Mouse (Mus musculus) brain, embryonic 14.5 days (tissue): ENCODE measurements around the gene Chac2. TPM values are rescaled to one million over a fixed set of nuclear protein-coding genes. Genes with fewer than 3 reads are reported as not detected.

Experiments used
- DNase-seq: peaks from one replicate; pipeline ENCODE4 v3.0.0-alpha.2; 2011; ENCODE audit warnings: low read depth
- CTCF ChIP-seq: fragments of 200-500 bp; IDR thresholded peaks from 2 replicates; pipeline ENCODE4 v1.5.1; 2012; ENCODE audit warnings: inconsistent platforms, mild to moderate bottlenecking, moderate library complexity, borderline replicate concordance; ENCODE audit not compliant: insufficient read depth, insufficient read length; ENCODE audit errors: extremely low read depth
- POLR2A ChIP-seq: fragments of 200-500 bp; IDR thresholded peaks from 2 replicates; pipeline ENCODE4 v1.6.1; 2012; ENCODE audit warnings: mild to moderate bottlenecking, inconsistent platforms, borderline replicate concordance; ENCODE audit not compliant: poor library complexity, insufficient read depth, insufficient read length, severe bottlenecking; ENCODE audit errors: extremely low read depth
- polyA plus RNA-seq: library from polyadenylated mRNA; depleted of rRNA; stranded (reverse); fragments of >200 nt; gene quantifications from 2 replicates; pipeline ENCODE4 v1.2.3, GENCODE M21; 2012; rRNA removed

The Chac2 gene
- polyA plus RNA-seq, 1 experiment = 9.6 TPM

DNA sequence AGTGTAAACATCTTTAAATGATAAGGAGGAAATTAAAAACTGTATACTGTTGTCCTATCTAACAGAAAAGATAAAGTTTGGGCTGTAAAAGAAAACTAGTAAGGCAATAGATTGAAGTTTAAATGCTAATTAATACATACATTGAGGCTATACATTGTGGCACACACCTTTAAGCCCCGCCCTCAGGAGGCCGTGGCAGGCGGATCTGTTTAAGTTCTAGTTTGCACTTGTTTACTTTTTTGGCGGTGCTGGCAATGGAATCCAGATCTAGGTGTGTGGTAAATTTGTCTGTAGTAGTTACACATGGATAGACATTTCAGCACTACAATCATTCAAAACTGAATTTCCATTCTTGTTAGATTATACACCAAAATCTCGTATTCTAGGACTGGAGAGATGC, 33.3 kb downstream of the Chac2 start:
- TF ChIP-seq CTCF = no peak
- no peak for TF ChIP-seq POLR2A
- DNase-seq = no peak

DNA sequence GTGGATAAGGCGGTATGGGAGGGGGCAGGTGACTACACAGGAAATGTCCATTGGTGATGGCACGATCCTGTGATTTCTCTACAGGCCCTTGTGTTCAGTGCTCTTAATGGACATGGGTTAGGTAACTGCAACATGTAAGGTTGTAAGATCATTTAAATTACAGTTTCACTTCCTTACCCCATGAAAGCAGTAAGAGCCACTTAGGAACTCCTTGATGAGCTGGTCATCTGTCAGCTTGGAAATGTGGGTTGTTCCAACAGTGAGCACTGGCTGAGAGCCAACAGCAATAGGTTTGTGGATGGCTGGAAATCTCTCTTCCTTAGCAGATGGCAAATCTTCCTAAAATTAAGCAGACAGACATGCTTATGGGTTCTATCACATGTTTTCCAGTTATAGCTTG, 42.6 kb downstream of the Chac2 start:
- TF ChIP-seq POLR2A (no peak), CTCF (no peak)
- DNase-seq = peak; percentile 12

DNA sequence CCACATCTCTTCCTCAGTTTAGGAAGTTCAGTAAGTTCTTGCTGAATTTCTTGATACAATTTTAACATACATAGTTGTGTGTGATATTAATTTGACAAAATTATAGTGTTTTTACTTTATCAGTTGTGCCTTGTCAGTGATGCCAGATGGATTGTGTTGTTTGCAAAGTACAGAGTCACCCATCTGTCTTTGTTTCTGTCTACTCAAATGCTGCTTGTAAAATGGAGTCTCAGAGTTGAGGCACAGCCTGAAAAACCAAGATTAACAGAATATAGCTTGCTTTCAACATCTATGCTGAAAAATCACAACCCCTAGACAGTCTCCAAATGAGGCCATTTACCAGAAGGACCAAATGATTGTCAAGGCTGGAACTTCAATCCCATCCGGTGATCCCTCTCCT, 57.7 kb downstream of the Chac2 start:
- TF ChIP-seq POLR2A (no peak), CTCF (no peak)
- DNase-seq = no peak

DNA sequence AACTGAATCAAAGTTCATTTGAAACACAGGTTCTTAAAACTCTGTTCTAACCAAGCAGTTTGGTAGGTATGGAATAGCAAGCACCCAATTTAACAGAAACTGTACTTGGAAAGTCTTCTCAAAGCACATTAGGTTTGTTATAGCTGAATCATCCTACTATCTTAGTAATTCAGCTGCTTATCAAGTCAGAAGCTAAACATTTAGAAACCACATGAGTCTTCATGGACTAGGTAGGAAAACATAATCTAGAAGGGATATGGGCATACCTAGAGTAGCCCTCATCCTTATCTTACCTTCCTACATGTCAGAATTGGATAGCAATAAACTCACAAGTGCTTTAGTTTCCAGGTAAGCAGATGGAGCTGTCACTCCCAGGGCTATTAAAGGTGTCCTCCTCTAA, 58.1 kb downstream of the Chac2 start:
- DNase-seq = no peak
- TF ChIP-seq CTCF (no peak), POLR2A (no peak)

Other genes with a start within 250 kb of the Chac2 start
- 47.5 and 50.8 TPM in 2 replicates for gene Psme4, start 214.6 kb downstream of the Chac2 start, polyA plus RNA-seq
- 5.7 and 7.1 TPM in 2 replicates for gene Gpr75, start 101.0 kb downstream of the Chac2 start, polyA plus RNA-seq
- gene Asb3, start 100.9 kb downstream of the Chac2 start, polyA plus RNA-seq = 11.4 and 14.2 TPM in 2 replicates
- 21.5 and 22.8 TPM in 2 replicates for gene Erlec1, start 32.0 kb downstream of the Chac2 start, polyA plus RNA-seq
- gene Gm17332, start 196.1 kb upstream of the Chac2 start, polyA plus RNA-seq = not detected in 2 replicates